Mouse (Mus musculus) hindlimb bud, embryonic 11.5 days (tissue): ENCODE results near the gene Ndrg4.
A peak's percentile ranks its signal among the peaks of the same experiment; 100 is the strongest.

ENCODE experiments used
- DNase-seq: peaks from one replicate; pipeline ENCODE4 v3.0.0-alpha.2; 2012; ENCODE audit warnings: low read depth, low spot score; ENCODE audit errors: extremely low spot score

The Ndrg4 gene

GRCm38 (mm10) chr8:95678024-95678611 is 1.3 kb downstream of the Ndrg4 start:
- DNase-seq = no peak

DNA sequence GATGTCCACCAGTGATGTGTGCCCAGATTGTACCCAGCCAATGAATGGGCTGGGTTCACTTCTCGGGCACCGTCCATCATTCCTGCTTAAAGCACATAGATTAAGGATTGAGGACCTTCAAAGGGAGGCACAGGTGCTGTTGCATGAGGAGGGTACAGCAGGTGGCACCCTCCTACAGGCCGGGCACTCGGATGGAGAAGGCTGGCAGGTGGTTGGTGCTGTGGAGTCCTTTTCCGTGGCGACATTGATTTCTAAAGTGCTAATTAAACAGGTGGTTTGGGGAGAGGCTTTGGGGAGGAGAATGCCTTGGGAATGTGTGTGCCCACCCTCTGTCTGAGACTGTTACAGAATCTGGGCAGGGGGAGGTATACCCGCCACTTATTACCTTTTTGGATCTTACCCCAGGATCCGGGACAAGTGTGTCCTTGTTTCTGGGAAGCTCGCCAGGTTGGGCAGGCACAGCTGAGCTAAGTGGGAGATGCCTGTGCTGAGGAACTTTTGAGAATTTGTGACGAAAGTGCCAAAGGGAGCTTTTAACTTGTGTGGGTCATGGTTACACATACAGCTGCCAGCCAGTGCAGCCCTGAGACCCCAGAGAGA is 11.4 kb downstream of the Ndrg4 start:
- no peak for DNase-seq

DNA sequence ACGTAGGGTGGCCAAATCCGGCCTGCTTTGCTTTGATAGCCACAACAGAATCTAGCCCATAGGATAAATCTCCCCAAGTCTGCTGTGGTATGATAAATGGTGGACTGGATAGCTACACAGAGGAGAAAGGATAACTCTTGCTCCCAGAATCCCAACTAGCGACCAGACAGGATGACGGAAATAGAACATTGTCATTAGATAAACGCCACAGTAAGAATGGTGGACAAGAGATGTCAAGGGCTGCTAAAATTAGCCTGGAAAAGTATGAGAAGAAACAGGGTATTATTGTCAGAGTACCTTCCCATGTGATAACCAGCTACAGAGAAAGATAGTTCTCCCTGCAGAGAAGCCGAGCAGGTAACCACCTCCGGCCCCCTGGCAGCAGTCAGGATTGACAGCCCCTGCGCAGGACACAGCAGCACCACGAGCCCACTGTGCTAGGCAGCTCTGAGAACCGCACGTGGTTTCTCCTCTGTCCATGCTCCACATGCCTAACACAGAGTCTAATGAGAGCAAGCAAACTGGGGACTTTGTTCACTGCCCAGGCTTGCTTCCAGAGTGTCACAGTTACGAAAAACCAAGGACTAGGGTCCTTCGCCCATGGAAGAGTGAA is 14.3 kb downstream of the Ndrg4 start:
- no peak for DNase-seq

DNA sequence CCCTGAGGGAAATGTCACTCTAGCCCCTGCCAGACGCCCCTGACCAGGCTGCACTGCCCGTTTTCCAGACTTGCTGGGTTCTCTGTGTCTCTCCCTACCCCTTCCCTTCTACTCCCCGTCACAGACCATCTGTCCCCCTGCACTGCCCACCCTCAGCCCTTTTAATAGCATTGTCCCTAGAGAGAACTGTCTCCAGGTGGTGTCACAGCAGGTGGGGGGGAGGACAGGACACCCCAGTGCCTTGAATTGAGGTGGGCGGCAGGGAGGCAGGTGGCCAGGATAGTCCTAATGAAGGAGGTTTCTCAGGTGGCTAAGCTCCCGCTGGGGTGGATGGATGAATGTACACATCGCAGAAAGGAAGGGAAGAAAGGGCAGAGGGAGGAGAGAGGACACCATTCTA is 17.9 kb downstream of the Ndrg4 start:
- DNase-seq = no peak

- no peak for DNase-seq
These were observed 19.9 kb downstream of the Ndrg4 start for GRCm38 (mm10) chr8:95696661-95697060.

DNA sequence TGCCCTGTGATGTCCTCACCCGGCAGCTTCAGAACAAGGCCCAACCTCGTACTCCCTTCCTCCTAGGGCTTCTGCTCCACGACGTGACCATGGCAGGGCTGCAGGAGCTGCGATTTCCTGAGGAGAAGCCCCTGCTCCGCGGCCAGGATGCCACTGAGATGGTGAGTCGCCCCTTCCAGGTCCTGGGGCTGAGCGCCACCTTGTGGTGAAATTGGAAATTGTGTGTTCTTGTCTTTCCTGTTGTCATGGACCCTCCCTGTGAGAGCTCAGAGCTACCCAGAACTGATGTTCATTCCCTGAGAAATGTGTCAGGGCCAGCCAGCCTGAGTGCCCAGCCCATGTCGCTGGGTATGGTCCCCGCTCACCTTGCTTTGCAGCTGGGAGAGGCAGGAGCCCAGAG is 20.3 kb downstream of the Ndrg4 start:
- peak; percentile 77 for DNase-seq

GRCm38 (mm10) chr8:95698179-95698578 is 21.4 kb downstream of the Ndrg4 start:
- DNase-seq = no peak

DNA sequence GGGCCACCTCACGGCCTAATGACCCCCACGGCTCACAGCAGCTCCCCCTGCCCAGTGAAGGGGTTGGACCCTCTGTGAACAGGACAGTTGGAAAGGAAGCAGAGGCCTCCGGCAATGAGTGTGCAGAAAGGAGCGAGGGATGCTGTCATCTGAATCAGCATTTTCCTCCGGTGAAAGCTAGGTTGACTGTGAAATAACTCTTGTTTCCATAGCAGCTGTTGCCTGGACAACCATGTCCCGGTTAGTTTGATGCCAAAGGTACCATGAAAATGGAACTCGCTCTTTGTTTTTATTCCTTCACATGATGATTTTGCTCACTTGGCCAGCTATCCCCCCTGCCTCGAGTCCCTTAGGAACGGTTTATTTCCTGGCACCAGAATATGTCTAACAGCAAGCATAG is 23.5 kb downstream of the Ndrg4 start:
- no peak for DNase-seq

DNA sequence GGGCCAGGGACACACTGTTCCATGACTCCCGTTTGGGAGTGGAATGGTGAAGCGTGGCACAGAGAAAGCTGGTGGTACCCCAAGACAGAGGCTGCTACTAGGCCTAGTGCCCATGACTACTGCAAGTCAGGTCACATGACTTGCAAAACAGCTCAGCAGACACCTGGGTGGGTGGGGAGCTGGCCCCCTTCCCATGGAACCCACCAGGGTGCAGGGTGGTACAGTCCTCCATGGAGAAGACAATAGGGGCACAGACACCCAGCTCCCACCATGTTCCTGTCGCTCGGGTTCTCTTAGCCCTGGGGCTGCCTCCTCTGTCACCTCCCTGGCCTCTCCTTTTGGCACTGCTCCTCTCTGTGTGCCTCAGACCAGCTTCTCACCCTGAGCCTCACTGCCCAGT is 25.0 kb downstream of the Ndrg4 start:
- DNase-seq = no peak

- peak; percentile 60 for DNase-seq
These were observed 26.0 kb downstream of the Ndrg4 start for GRCm38 (mm10) chr8:95702480-95703446.

DNA sequence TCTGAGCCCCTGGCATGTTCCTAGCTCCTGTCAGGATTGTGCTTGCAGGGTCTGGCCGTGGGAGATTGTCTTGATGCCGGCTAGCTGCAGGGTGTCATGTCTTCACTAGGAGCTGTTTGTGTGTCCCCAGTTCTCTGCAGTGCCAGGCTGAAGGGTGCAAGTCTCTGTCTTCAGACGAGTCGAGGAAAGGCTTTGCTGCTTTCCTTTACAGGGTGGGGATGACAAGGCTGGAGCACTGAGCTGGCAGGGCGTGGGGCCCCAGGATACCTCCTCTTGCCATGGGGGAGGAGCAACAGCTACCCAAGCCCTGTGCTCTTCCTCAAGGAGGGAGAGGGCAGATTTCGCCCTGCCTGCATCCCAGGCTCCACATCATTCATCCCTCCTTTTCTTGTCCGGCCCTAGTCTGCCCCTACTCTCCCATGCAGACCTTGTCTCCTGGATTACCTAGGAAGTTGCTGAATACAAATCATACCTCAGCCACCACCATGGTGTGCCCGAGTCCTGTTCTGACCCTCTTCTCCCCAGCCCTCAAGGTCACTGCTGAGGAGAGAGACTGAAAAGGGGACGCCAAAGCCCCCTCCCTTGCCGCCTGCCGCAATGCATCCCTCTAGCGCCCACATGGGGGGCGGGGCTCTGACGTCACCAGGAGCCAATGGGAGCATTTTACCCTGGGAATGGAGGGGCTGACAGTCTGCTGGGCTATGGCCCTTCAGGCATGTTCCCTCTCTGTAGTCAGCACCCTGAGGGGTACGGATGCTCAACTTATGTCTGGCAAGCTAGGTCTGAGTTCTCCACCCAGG is 26.9 kb downstream of the Ndrg4 start:
- DNase-seq = no peak

DNA sequence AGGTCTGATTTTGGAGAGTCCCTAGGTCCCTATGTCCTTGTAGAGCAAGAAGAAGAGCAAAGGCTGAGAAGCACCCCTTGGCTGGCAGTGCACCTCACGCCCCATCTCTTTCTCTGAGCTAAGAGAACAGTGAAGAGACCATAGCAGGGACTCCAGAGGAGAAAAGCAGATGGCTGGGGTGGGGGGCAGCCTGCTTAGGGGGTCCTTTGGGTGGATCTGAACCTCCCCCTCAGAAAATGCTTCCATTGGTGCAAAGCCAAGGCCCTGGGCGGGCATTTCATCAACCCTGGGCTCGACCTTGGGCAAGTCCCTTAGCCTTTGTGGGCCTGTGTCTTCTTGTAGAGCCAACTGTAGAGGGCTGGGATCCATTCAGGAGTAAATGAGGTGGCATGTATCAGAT is 27.8 kb downstream of the Ndrg4 start:
- no peak for DNase-seq

DNA sequence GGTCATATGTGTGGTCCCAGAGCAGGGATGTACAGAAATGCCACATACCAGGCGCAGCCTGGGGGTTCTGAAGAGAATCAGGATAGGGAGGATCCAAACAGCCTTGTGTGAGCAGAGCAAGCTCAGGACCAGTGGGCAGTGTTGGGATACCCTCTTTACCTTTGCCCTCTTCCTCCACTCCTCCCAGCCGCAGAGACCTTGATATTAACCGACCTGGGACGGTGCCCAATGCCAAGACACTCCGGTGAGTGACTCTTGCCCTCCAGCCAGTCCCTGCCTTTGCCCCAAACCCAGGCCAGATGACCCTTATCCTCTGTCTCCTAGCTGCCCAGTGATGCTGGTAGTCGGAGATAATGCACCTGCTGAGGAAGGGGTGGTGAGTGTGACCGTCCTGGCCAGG is 32.8 kb downstream of the Ndrg4 start:
- no peak for DNase-seq

- no peak for DNase-seq
These were observed 34.2 kb downstream of the Ndrg4 start for GRCm38 (mm10) chr8:95711029-95711428.

GRCm38 (mm10) chr8:95712395-95712794 is 35.6 kb downstream of the Ndrg4 start:
- no peak for DNase-seq

GRCm38 (mm10) chr8:95713100-95714010 is 36.6 kb downstream of the Ndrg4 start:
- no peak for DNase-seq

GRCm38 (mm10) chr8:95714367-95714766 is 37.6 kb downstream of the Ndrg4 start:
- DNase-seq = no peak

GRCm38 (mm10) chr8:95714837-95715413 is 38.1 kb downstream of the Ndrg4 start:
- DNase-seq = no peak
